Comparison of ENCODE assay signal across 9 mouse cellular contexts in genomic region chr11:105181689-105182460, GRCm38 (mm10). TPM values are rescaled to one million over a fixed set of nuclear protein-coding genes. Genes with fewer than 3 reads are reported as not detected.
DNase-seq lines count a peak whose midpoint lies in the region; ATAC-seq lines count a peak whose summit lies in the region.
"Had no signal": no experiment of that assay in that cellular context is flagged by ENCODE, and none has a peak within 500 bp of the region (broad histone marks: within the 10 kb centered on the region; RNA-seq: fewer than 3 reads in every experiment).

No protein-coding gene starts in this region.

- WGBS in hindbrain, embryonic 16.5 days = 5% methylated on average over 63 of the region's 89 CpGs

- peak overlapping the region; percentile 95 for H3K4me2 ChIP-seq in hindbrain, embryonic 16.5 days (ENCODE audit: low read length)

- intact Hi-C loops in left cerebral cortex, postnatal 36 days (cut with DNase I) = loop anchor here (2.0 kb wide), 1 partner anchor 55 kb away; the partner anchor contains the start of gene Mettl2

- no peaks in the 10 kb centered on the region for H3K27me3 ChIP-seq in hindbrain, embryonic 16.5 days (replicated peaks; ENCODE audit: control insufficient read depth, insufficient read depth, low read length)

- ATAC-seq in hindbrain, embryonic 16.5 days = peak; percentile 15

- no peaks in the 10 kb centered on the region for H3K9me3 ChIP-seq in hindbrain, embryonic 16.5 days (ENCODE audit: control insufficient read depth, low read length)

- peak overlapping the region; percentile 98 for H3K9ac ChIP-seq in hindbrain, embryonic 16.5 days (ENCODE audit: low read depth, low read length)

- peak overlapping the region; percentile 91 for H3K27ac ChIP-seq in hindbrain, embryonic 16.5 days (ENCODE audit: low read depth, low read length)

- peak; percentile 59 for DNase-seq in NIH3T3 (ENCODE audit: low read depth)
- peak; percentile 60 to 72 for DNase-seq in cerebellum, postnatal 10 days
- peak; percentile 26 for DNase-seq in gastrocnemius, adult 18-20 months (ENCODE audit: low spot score)
- DNase-seq in left cerebral cortex, postnatal 36 days (ENCODE audit: low spot score in 2 of 2) = peak; percentile 59 to 64
- peak; percentile 37 for DNase-seq in mesoderm, embryonic 11.5 days (ENCODE audit: low read depth, low spot score)
- peak; percentile 3 to 11 for DNase-seq in right cerebral cortex, postnatal 36 days (ENCODE audit: low spot score in 2 of 2)
- DNase-seq in urinary bladder, postnatal 4 days (ENCODE audit: low spot score in 2 of 2) = peak; percentile 58 to 60

- peaks cover 9% of the 10 kb centered on the region; the same call in 1 of the 2 replicates for H3K36me3 ChIP-seq in hindbrain, embryonic 16.5 days (ENCODE audit: control insufficient read depth, insufficient read depth, low read length)

- peaks cover 19% of the 10 kb centered on the region for H3K4me1 ChIP-seq in hindbrain, embryonic 16.5 days (ENCODE audit: control insufficient read depth, insufficient read depth, low read depth, low read length)

- H3K4me3 ChIP-seq in hindbrain, embryonic 16.5 days (ENCODE audit: low read length) = peak overlapping the region; percentile 97

RNA-seq across cellular contexts. Expression of gene Tlk2, which starts 3.3 kb away (rescaled TPM):
- 10 to 100 TPM; 37.5 to 40.0 TPM for total RNA-seq in gastrocnemius, adult 18-20 months (2021)
- polyA plus RNA-seq in hindbrain, embryonic 16.5 days (2015; fragmentation: Nextera tagmentation; extraction: Ambion mirVana) = 12.4 and 16.7 TPM in 2 replicates
- 10 to 100 TPM; 52.8 to 67.7 TPM for total RNA-seq in left cerebral cortex, postnatal 36 days (2021)

RNA-seq across cellular contexts. Expression of gene Gm10842, which starts 35.2 kb away (rescaled TPM):
- total RNA-seq in gastrocnemius, adult 18-20 months (2021) = not detected
- not detected in 2 replicates for polyA plus RNA-seq in hindbrain, embryonic 16.5 days (2015; fragmentation: Nextera tagmentation; extraction: Ambion mirVana)
- not detected for total RNA-seq in left cerebral cortex, postnatal 36 days (2021)
- total RNA-seq: gastrocnemius, adult 8-10 months had no signal

RNA-seq across cellular contexts. Expression of gene Mettl2, which starts 55.6 kb away (rescaled TPM):
- 1 to 10 TPM; 7.4 to 7.7 TPM for total RNA-seq in gastrocnemius, adult 18-20 months (2021)
- polyA plus RNA-seq in hindbrain, embryonic 16.5 days (2015; fragmentation: Nextera tagmentation; extraction: Ambion mirVana) = 30.3 and 31.2 TPM in 2 replicates
- total RNA-seq in left cerebral cortex, postnatal 36 days (2021) = 10 to 100 TPM; 17.2 to 17.8 TPM

Comparison
In these comparisons a context has a peak if more than half of its experiments do, and no peak if none do; other contexts are left out.
1. Peak in every context shown above with its lines: DNase-seq, ATAC-seq, H3K4me3 ChIP-seq and H3K27ac ChIP-seq.
2. DNase-seq: peak in every context shown above with its lines; median percentile 66 in cerebellum, postnatal 10 days; 62 in left cerebral cortex, postnatal 36 days; 59 in NIH3T3; 59 in urinary bladder, postnatal 4 days; 37 in mesoderm, embryonic 11.5 days; 26 in gastrocnemius, adult 18-20 months; 7 in right cerebral cortex, postnatal 36 days.